Mouse (Mus musculus) cortical plate, adult 2 months (tissue): ENCODE data around the gene Camkmt.

Source experiments
- CTCF ChIP-seq: fragments of 200-500 bp; IDR thresholded peaks from 2 replicates; pipeline ENCODE4 v1.5.1; 2011; ENCODE audit warnings: mild to moderate bottlenecking, control low read depth, low read length; ENCODE audit not compliant: insufficient read depth; ENCODE audit errors: extremely low read depth
- POLR2A ChIP-seq: fragments of 200-500 bp; IDR thresholded peaks from 2 replicates; pipeline ENCODE4 v1.6.1; 2011; ENCODE audit warnings: mild to moderate bottlenecking, low read length, control low read depth; ENCODE audit not compliant: insufficient read depth; ENCODE audit errors: extremely low read depth

DNA sequence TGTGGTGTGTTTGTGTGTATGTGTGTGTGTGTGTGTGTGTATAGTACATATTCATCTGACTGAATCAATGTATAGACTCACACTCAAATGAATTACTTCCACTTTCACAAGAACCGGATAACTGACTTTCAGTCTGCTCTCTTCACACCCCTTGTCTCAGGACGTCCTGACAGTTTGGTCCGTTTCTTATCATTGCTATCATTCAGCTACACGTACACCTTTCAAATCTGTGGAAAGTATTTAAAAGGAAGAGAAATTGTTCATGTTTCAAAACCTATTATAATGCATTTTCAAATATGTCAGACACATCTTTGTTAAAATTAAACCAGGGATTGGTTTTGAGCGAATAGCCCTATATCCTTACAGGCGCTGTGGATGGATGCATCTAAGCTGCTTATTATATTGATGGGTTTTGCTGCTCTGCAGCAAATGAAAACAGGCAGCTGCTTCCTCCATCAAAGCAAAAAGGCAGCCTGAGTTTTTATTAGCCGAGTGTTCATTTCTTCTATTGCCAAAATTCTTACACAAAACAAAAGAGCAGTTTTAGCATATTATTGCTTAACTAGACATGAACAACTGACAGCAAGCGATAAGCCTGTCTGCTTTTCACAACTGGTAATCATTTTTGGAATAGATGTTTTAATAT is 291.3 kb downstream of the Camkmt start:
- TF ChIP-seq CTCF (no peak), POLR2A (no peak)
